25 mouse cellular contexts compared by ENCODE assay signal in genomic region chr13:73839137-73839548, GRCm38 (mm10). TPM values are rescaled to one million over a fixed set of nuclear protein-coding genes. Genes with fewer than 3 reads are reported as not detected.
DNase-seq lines count a peak whose midpoint lies in the region; ATAC-seq and TF ChIP-seq lines count a peak whose summit lies in the region.
"Had no signal": no experiment of that assay in that cellular context is flagged by ENCODE, and none has a peak within 500 bp of the region (broad histone marks: within the 10 kb centered on the region; RNA-seq: fewer than 3 reads in every experiment).

No protein-coding gene starts in this region.

- no peaks in the 10 kb centered on the region for H3K27me3 ChIP-seq in hindbrain, postnatal 0 days (ENCODE audit: insufficient read depth, low read length)
- H3K27me3 ChIP-seq in hindbrain, embryonic 13.5 days: no peaks in the 10 kb centered on the region
- no peaks in the 10 kb centered on the region for H3K27me3 ChIP-seq in limb, embryonic 10.5 days (ENCODE audit: low read depth, poor library complexity, severe bottlenecking)
- peaks cover 31% of the 10 kb centered on the region for H3K27me3 ChIP-seq in midbrain, embryonic 12.5 days
- no peaks in the 10 kb centered on the region for H3K27me3 ChIP-seq in intestine, postnatal 0 days (replicated peaks; ENCODE audit: control insufficient read depth, insufficient read depth, low read length)
- H3K27me3 ChIP-seq: embryonic facial prominence, embryonic 12.5 days; forebrain, embryonic 12.5 days; heart, embryonic 12.5 days; intestine, embryonic 15.5 days; lung, embryonic 15.5 days; neural tube, embryonic 12.5 days had no signal

- ATAC-seq in hindbrain, postnatal 0 days: peak; percentile 55
- no peak for ATAC-seq in hindbrain, embryonic 13.5 days (ENCODE audit: low FRiP score)
- ATAC-seq in midbrain, embryonic 12.5 days (ENCODE audit: low FRiP score, low read depth): peak; percentile 50
- no peak for ATAC-seq in intestine, postnatal 0 days
- ATAC-seq: intestine, embryonic 15.5 days had no signal

- no peak overlapping the region for H3K9ac ChIP-seq in hindbrain, postnatal 0 days (replicated peaks; ENCODE audit: low read length)
- H3K9ac ChIP-seq in hindbrain, embryonic 13.5 days: no peak overlapping the region
- H3K9ac ChIP-seq in midbrain, embryonic 12.5 days (replicated peaks): no peak overlapping the region
- no peak overlapping the region for H3K9ac ChIP-seq in intestine, postnatal 0 days (ENCODE audit: low read depth, low read length)
- H3K9ac ChIP-seq: embryonic facial prominence, embryonic 12.5 days; forebrain, embryonic 12.5 days; heart, embryonic 12.5 days; intestine, embryonic 15.5 days; liver, embryonic 15.5 days; lung, embryonic 15.5 days; neural tube, embryonic 12.5 days had no signal

- TF ChIP-seq CTCF in hindbrain, postnatal 0 days (IDR thresholded peaks at IDR 0.05; ENCODE audit: low read depth): no peak
- TF ChIP-seq CTCF in intestine, postnatal 0 days (IDR thresholded peaks at IDR 0.05; ENCODE audit: low read depth): no peak

- no peak overlapping the region for H3K27ac ChIP-seq in hindbrain, postnatal 0 days
- no peak overlapping the region for H3K27ac ChIP-seq in hindbrain, embryonic 13.5 days
- peak overlapping the region; percentile 9 for H3K27ac ChIP-seq in limb, embryonic 10.5 days
- H3K27ac ChIP-seq in midbrain, embryonic 12.5 days (replicated peaks): no peak overlapping the region
- no peak overlapping the region for H3K27ac ChIP-seq in intestine, postnatal 0 days (ENCODE audit: low read depth, low read length)
- H3K27ac ChIP-seq: embryonic facial prominence, embryonic 12.5 days; forebrain, embryonic 12.5 days; intestine, embryonic 15.5 days; liver, embryonic 15.5 days; lung, embryonic 15.5 days; neural tube, embryonic 12.5 days had no signal

- no peaks in the 10 kb centered on the region for H3K9me3 ChIP-seq in hindbrain, postnatal 0 days (ENCODE audit: low read length)
- H3K9me3 ChIP-seq in hindbrain, embryonic 13.5 days: no peaks in the 10 kb centered on the region
- no peaks in the 10 kb centered on the region for H3K9me3 ChIP-seq in limb, embryonic 10.5 days (replicated peaks)
- H3K9me3 ChIP-seq in midbrain, embryonic 12.5 days: no peaks in the 10 kb centered on the region
- no peaks in the 10 kb centered on the region for H3K9me3 ChIP-seq in intestine, postnatal 0 days (ENCODE audit: control insufficient read depth)
- H3K9me3 ChIP-seq: embryonic facial prominence, embryonic 12.5 days; forebrain, embryonic 12.5 days; heart, embryonic 12.5 days; intestine, embryonic 15.5 days; liver, embryonic 15.5 days; lung, embryonic 15.5 days; megakaryocyte, embryonic 14.5 days; neural tube, embryonic 12.5 days had no signal

- peak; percentile 69 for DNase-seq in hindbrain, postnatal 0 days (ENCODE audit: low spot score)
- no peak for DNase-seq in limb, embryonic 10.5 days (ENCODE audit: low spot score)
- peak; percentile 15 for DNase-seq in retina, adult 2 months (ENCODE audit: low read depth, low spot score)
- DNase-seq in ovary, postnatal 10 days (ENCODE audit: low spot score): no peak
- DNase-seq in adrenal gland, adult 8-10 months: no peak
- DNase-seq: adrenal gland, adult 2 months; cerebellum, adult 8-10 months; heart, postnatal 10 days; kidney, postnatal 36 days; liver; lung, postnatal 36 days; thymus, postnatal 14 days had no signal

- peaks cover 16% of the 10 kb centered on the region for H3K4me1 ChIP-seq in hindbrain, postnatal 0 days (ENCODE audit: insufficient read depth, low read length)
- 0 out of 2 replicates have a peak, but pooled peaks cover 8% of the 10 kb centered on the region for H3K4me1 ChIP-seq in hindbrain, embryonic 13.5 days (replicated peaks)
- peaks cover 76% of the 10 kb centered on the region for H3K4me1 ChIP-seq in limb, embryonic 10.5 days
- H3K4me1 ChIP-seq in midbrain, embryonic 12.5 days: no peaks in the 10 kb centered on the region
- H3K4me1 ChIP-seq in intestine, postnatal 0 days (replicated peaks; ENCODE audit: control insufficient read depth, insufficient read depth, low read length): no peaks in the 10 kb centered on the region
- H3K4me1 ChIP-seq: liver, embryonic 15.5 days had no signal

- WGBS in hindbrain, postnatal 0 days: 51% methylated on average over 11 of the region's 11 CpGs
- 76% methylated on average over 11 of the region's 11 CpGs for WGBS in hindbrain, embryonic 13.5 days
- 87% methylated on average over 11 of the region's 11 CpGs for WGBS in limb, embryonic 10.5 days
- WGBS in midbrain, embryonic 12.5 days: 58% methylated on average over 11 of the region's 11 CpGs
- 82% methylated on average over 11 of the region's 11 CpGs for WGBS in intestine, postnatal 0 days

- H3K4me2 ChIP-seq in hindbrain, postnatal 0 days (ENCODE audit: low read depth, low read length): no peak overlapping the region
- H3K4me2 ChIP-seq in hindbrain, embryonic 13.5 days: no peak overlapping the region
- H3K4me2 ChIP-seq in midbrain, embryonic 12.5 days (replicated peaks): no peak overlapping the region
- H3K4me2 ChIP-seq in intestine, postnatal 0 days (replicated peaks; ENCODE audit: low read depth): no peak overlapping the region
- H3K4me2 ChIP-seq: embryonic facial prominence, embryonic 12.5 days; forebrain, embryonic 12.5 days; heart, embryonic 12.5 days; intestine, embryonic 15.5 days; liver, embryonic 15.5 days; lung, embryonic 15.5 days; neural tube, embryonic 12.5 days had no signal

- no peak overlapping the region for H3K4me3 ChIP-seq in hindbrain, postnatal 0 days (ENCODE audit: low read length)
- H3K4me3 ChIP-seq in hindbrain, embryonic 13.5 days: no peak overlapping the region
- H3K4me3 ChIP-seq in limb, embryonic 10.5 days: no peak overlapping the region
- no peak overlapping the region for H3K4me3 ChIP-seq in midbrain, embryonic 12.5 days
- H3K4me3 ChIP-seq in intestine, postnatal 0 days (ENCODE audit: low read depth, low read length): no peak overlapping the region
- H3K4me3 ChIP-seq: embryonic facial prominence, embryonic 12.5 days; forebrain, embryonic 12.5 days; heart, embryonic 12.5 days; intestine, embryonic 15.5 days; liver, embryonic 15.5 days; lung, embryonic 15.5 days; megakaryocyte, embryonic 14.5 days; neural tube, embryonic 12.5 days had no signal

- H3K36me3 ChIP-seq in hindbrain, postnatal 0 days (ENCODE audit: insufficient read depth, low read length): no peaks in the 10 kb centered on the region
- no peaks in the 10 kb centered on the region for H3K36me3 ChIP-seq in hindbrain, embryonic 13.5 days
- peaks cover 64% of the 10 kb centered on the region for H3K36me3 ChIP-seq in limb, embryonic 10.5 days
- no peaks in the 10 kb centered on the region for H3K36me3 ChIP-seq in midbrain, embryonic 12.5 days
- H3K36me3 ChIP-seq in intestine, postnatal 0 days (ENCODE audit: control insufficient read depth, insufficient read depth): no peaks in the 10 kb centered on the region
- H3K36me3 ChIP-seq: forebrain, embryonic 12.5 days; heart, embryonic 12.5 days; intestine, embryonic 15.5 days; liver, embryonic 15.5 days; lung, embryonic 15.5 days; neural tube, embryonic 12.5 days had no signal

RNA-seq across cellular contexts. Expression of gene Nkd2, which starts 8.3 kb away (rescaled TPM):
- 18.3 and 24.2 TPM in 2 replicates for total RNA-seq in hindbrain, postnatal 0 days (2014; rRNA removed)
- polyA plus RNA-seq in hindbrain, postnatal 0 days (2015; fragmentation: Nextera tagmentation; extraction: Ambion mirVana): 10.3 and 12.6 TPM in 2 replicates
- 9.5 and 9.7 TPM in 2 replicates for polyA plus RNA-seq in hindbrain, embryonic 13.5 days (2015; fragmentation: Nextera tagmentation; extraction: Ambion mirVana)
- polyA plus RNA-seq in limb, embryonic 10.5 days (2016; fragmentation: Nextera tagmentation; extraction: Ambion mirVana): 43.2 and 57.4 TPM in 2 replicates
- polyA plus RNA-seq in midbrain, embryonic 12.5 days (2016; fragmentation: Nextera tagmentation; extraction: Ambion mirVana): 9.6 and 11.2 TPM in 2 replicates
- 4.1 and 4.6 TPM in 2 replicates for polyA plus RNA-seq in intestine, postnatal 0 days (2015; fragmentation: Nextera tagmentation; extraction: Ambion mirVana)
- 1 to 10 TPM; 2.5 to 3.7 (median 2.7) TPM for total RNA-seq in adrenal gland, adult 8-10 months (2022)
- total RNA-seq: granulocyte monocyte progenitor cell, adult 5-6 weeks; MEL had no signal

Comparison
In these comparisons a context has a peak if more than half of its experiments do, and no peak if none do; other contexts are left out.
1. ATAC-seq: peak in hindbrain, postnatal 0 days (single experiment) and midbrain, embryonic 12.5 days (single experiment); none in hindbrain, embryonic 13.5 days (single experiment) and intestine, postnatal 0 days (single experiment).
2. DNase-seq: peak in hindbrain, postnatal 0 days (single experiment) and retina, adult 2 months (single experiment); none in limb, embryonic 10.5 days (single experiment), ovary, postnatal 10 days (single experiment) and adrenal gland, adult 8-10 months (single experiment).